Mouse (Mus musculus) cortical plate, adult 2 months (tissue): ENCODE data around the gene Tph2.

Experiments used
- CTCF ChIP-seq: fragments of 200-500 bp; IDR thresholded peaks from 2 replicates; pipeline ENCODE4 v1.5.1; 2011; ENCODE audit warnings: mild to moderate bottlenecking, control low read depth, low read length; ENCODE audit not compliant: insufficient read depth; ENCODE audit errors: extremely low read depth
- POLR2A ChIP-seq: fragments of 200-500 bp; IDR thresholded peaks from 2 replicates; pipeline ENCODE4 v1.6.1; 2011; ENCODE audit warnings: mild to moderate bottlenecking, low read length, control low read depth; ENCODE audit not compliant: insufficient read depth; ENCODE audit errors: extremely low read depth

DNA sequence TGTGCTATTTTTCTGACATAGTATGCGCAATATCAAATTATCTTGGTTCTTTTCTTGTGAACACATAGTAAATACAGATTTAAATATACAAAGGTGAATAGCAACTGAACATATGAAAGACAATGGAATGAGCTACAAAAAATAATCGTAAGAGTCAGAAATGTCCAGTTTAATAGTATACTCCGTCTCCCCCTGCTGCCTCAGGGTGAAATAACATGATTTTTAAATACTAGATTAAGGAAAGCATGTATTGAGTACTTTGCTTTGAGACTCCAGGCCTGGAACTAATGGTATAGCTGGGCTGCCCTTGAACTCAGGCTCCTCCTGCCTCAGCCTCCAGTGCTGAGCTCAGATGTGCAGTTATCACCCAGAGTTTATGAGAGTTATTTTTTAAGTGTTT, 47.7 kb upstream of the Tph2 start:
- TF ChIP-seq CTCF = no peak
- TF ChIP-seq POLR2A = no peak
